Mouse (Mus musculus): Measurements from ENCODE around the gene Gm49403.

DNA sequence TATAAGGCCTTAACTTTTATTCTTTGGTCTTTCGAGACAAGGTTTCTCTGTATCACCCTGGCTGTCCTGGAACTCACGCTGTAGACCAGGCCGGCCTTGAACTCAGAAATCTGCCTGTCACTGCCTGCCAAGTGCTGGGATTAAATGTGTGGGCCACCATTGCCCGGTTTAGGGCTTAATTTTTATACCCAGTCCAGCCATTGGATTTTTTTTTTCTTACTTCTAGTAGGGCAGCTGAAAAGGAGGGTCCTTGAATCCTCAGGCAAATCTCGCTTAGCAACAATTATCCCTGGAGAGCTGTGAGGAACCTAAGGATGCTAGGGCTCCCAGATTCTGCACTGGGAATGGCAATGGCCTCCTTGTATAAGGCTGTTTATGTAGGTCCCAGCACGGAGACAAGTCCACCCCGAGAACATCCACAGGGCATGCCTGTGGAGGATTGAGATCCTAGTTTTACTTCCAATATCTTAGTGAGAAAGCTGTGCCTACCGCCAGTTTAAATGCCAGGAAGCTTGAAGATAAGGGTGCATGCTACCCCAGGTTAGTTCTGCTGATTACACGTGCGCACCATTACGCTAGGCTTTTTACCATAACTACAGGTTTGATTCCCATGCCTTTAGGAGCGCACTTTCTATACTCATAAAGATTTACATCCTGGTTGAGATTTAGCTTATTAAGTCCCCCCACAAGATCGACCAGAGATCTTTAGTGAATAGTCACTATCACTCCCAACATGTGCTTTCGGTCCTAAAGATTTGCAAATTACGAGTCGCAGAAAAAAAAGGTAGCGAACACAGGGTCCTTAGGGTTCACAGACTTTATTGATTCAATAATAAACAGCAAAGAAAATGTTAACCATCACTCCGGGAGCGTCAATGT, 4.1 kb downstream of the Gm49403 start:
- no peak for TF ChIP-seq CTCF (IDR thresholded peaks at IDR 0.05; ENCODE audit: insufficient read depth, low read length)
- TF ChIP-seq POLR2A (IDR thresholded peaks at IDR 0.05; ENCODE audit: borderline replicate concordance, extremely low read depth, low read depth, low read length), result no peak

Measured in lung, adult 2 months (tissue).